Mouse (Mus musculus) hindlimb bud, embryonic 11.5 days (tissue): ENCODE data around the gene Tmem191c.
A peak's percentile ranks its signal among the peaks of the same experiment; 100 is the strongest.

Experiments used
- DNase-seq: peaks from one replicate; pipeline ENCODE4 v3.0.0-alpha.2; 2012; ENCODE audit warnings: low read depth, low spot score; ENCODE audit errors: extremely low spot score

The Tmem191c gene

GRCm38 (mm10) chr16:17261341-17261740 is 14.5 kb upstream of the Tmem191c start:
- DNase-seq: no peak

- DNase-seq: no peak
Observed at GRCm38 (mm10) chr16:17266113-17266512, 9.8 kb upstream of the Tmem191c start.

GRCm38 (mm10) chr16:17267937-17268336 is 7.9 kb upstream of the Tmem191c start:
- no peak for DNase-seq

- DNase-seq: no peak
Observed at GRCm38 (mm10) chr16:17269872-17270271, 6.0 kb upstream of the Tmem191c start.

GRCm38 (mm10) chr16:17271124-17271523 is 4.8 kb upstream of the Tmem191c start:
- DNase-seq: no peak

- no peak for DNase-seq
Observed at GRCm38 (mm10) chr16:17271856-17272255, 4.0 kb upstream of the Tmem191c start.

GRCm38 (mm10) chr16:17276164-17277151 is 581 bp downstream of the Tmem191c start:
- DNase-seq: peak; percentile 68

GRCm38 (mm10) chr16:17277342-17278211 is 1.7 kb downstream of the Tmem191c start:
- no peak for DNase-seq

GRCm38 (mm10) chr16:17280471-17280870 is 4.6 kb downstream of the Tmem191c start:
- DNase-seq: no peak

- DNase-seq: no peak
Observed at GRCm38 (mm10) chr16:17283151-17283550, 7.3 kb downstream of the Tmem191c start.

- DNase-seq: no peak
Observed at GRCm38 (mm10) chr16:17287103-17287502, 11.2 kb downstream of the Tmem191c start.

- DNase-seq: no peak
Observed at GRCm38 (mm10) chr16:17291016-17291415, 15.1 kb downstream of the Tmem191c start.

- peak; percentile 47 for DNase-seq
Observed at GRCm38 (mm10) chr16:17292751-17293150, 16.9 kb downstream of the Tmem191c start.

- no peak for DNase-seq
Observed at GRCm38 (mm10) chr16:17300818-17301217, 24.9 kb downstream of the Tmem191c start.

GRCm38 (mm10) chr16:17303521-17304245 is 27.8 kb downstream of the Tmem191c start:
- no peak for DNase-seq

GRCm38 (mm10) chr16:17307461-17307860 is 31.6 kb downstream of the Tmem191c start:
- DNase-seq: no peak

GRCm38 (mm10) chr16:17309036-17309435 is 33.2 kb downstream of the Tmem191c start:
- no peak for DNase-seq

- DNase-seq: no peak
Observed at GRCm38 (mm10) chr16:17312531-17312930, 36.7 kb downstream of the Tmem191c start.

GRCm38 (mm10) chr16:17316554-17316953 is 40.7 kb downstream of the Tmem191c start:
- DNase-seq: no peak

GRCm38 (mm10) chr16:17321481-17321880 is 45.6 kb downstream of the Tmem191c start:
- DNase-seq: no peak

GRCm38 (mm10) chr16:17324745-17325144 is 48.9 kb downstream of the Tmem191c start:
- DNase-seq: no peak
